Mouse (Mus musculus) naive thymus-derived CD4-positive, alpha-beta T cell, adult 2 months (primary cell): ENCODE results near the gene Slc51a.
A peak's percentile ranks its signal among the peaks of the same experiment; 100 is the strongest.

ENCODE experiments used
- DNase-seq: peaks from one replicate; pipeline ENCODE4 v3.0.0-alpha.2; 2011; ENCODE audit warnings: low read depth

Slc51a gene

DNA sequence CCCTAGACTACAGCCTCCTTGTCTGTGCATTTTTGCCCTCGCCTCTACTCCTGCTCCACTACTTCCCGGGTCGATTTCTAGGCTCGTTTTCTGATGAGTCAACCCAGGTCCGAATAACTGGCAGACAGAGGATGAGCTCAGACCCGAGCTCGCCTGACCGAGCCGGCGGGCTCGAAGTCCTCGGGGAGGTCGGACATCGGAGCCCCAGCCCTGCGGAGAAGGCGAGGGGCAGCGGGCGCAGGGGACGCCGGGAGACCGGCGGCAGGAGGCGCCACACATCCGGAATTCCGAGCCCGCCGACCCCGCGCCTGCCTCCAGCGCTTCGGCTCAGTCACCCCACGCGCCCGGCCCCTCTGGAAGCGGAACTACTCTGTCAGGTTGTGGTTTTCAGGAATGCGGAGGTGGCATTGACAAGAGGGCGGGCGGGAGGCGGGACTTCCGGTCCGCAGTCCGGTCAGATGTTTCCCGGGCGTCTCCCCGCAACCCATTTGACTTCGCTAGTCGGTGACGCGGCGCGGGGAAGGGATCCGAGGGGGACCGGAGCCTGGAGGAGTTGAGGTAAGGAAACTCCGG, 57.1 kb downstream of the Slc51a start, which contains the start of gene Pcyt1a:
Pcyt1a (plus strand) TSS at position 448 of the 573 bp plus-strand sequence.
- DNase-seq: peak; percentile 83

DNA sequence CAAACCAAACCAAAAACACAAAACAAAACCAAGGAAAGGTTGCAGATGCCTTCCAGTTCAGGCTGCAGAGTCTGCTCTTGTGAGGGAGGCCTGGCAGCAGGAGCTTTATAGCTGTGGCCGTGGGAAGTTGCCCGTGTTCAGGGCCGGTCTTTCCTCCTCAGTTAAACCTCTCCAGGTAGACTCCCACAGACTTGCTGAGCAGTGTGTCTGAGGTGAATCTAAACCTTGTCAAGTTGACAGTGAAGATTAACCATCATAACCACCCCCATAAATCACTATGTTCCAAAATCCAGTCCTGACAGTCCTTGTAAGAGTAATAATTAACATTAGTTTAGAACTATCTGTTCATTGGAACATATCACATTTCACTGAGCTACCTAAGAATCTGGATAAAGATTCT, 60.2 kb downstream of the Slc51a start:
- no peak for DNase-seq
